Comparison of ENCODE assay signal across 8 mouse cellular contexts in genomic region chr13:12565621-12566390, GRCm38 (mm10). TPM values are rescaled to one million over a fixed set of nuclear protein-coding genes. Genes with fewer than 3 reads are reported as not detected.
DNase-seq lines count a peak whose midpoint lies in the region; ATAC-seq lines count a peak whose summit lies in the region.

TSS of gene Ero1lb (plus strand) at chr13:12565874.

- peak within 1 kb of the TSS; percentile 92 for H3K4me2 ChIP-seq in intestine, embryonic 14.5 days (ENCODE audit: low read length)

- H3K27ac ChIP-seq in intestine, embryonic 14.5 days (ENCODE audit: low read depth), result no peak within 1 kb of the TSS

- no peaks in the 10 kb centered on the region for H3K27me3 ChIP-seq in intestine, embryonic 14.5 days (replicated peaks; ENCODE audit: control insufficient read depth, insufficient read depth, low read length)

- intact Hi-C loops in gastrocnemius, postnatal 14 days (cut with DNase I; ENCODE audit: low total_unique reads), result no loop called here
- intact Hi-C loops in left cerebral cortex, postnatal 14 days (cut with DNase I), result no loop called here

- H3K4me3 ChIP-seq in intestine, embryonic 14.5 days (ENCODE audit: low read depth, low read length), result peak within 1 kb of the TSS; percentile 79

- H3K4me1 ChIP-seq in intestine, embryonic 14.5 days (replicated peaks; ENCODE audit: control insufficient read depth, insufficient read depth, low read length), result no peaks in the 10 kb centered on the region; the same call in 1 of the 2 replicates

- peak; percentile 99 for ATAC-seq in intestine, embryonic 14.5 days (replicated peaks; ENCODE audit: low FRiP score, low TSS enrichment, low read depth)

- H3K9me3 ChIP-seq in intestine, embryonic 14.5 days (ENCODE audit: control insufficient read depth, low read length), result no peaks in the 10 kb centered on the region

- H3K36me3 ChIP-seq in intestine, embryonic 14.5 days (ENCODE audit: control insufficient read depth, insufficient read depth, low read length), result no peaks in the 10 kb centered on the region

- H3K9ac ChIP-seq in intestine, embryonic 14.5 days (ENCODE audit: low read length), result peak within 1 kb of the TSS; percentile 62

- DNase-seq in adrenal gland, adult (ENCODE audit: inconsistent age in 2 of 2, low spot score in 1 of 2), result peak; percentile 99 to 100
- DNase-seq in embryo, embryonic 10.5 days (ENCODE audit: low spot score), result peak; percentile 100
- DNase-seq in gastrocnemius, postnatal 14 days, result peak; percentile 96
- peak; percentile 97 for DNase-seq in intestine, embryonic 14.5 days (ENCODE audit: low spot score)
- DNase-seq in left cerebral cortex, postnatal 14 days (ENCODE audit: low spot score in 2 of 2), result peak; percentile 99
- DNase-seq in mesoderm, embryonic 11.5 days (ENCODE audit: low read depth, low spot score), result peak; percentile 98
- DNase-seq in right cerebral cortex, postnatal 36 days (ENCODE audit: low spot score in 2 of 2), result peak; percentile 99
- DNase-seq in yolk sac, embryonic 10.5 days (ENCODE audit: low spot score), result peak; percentile 96

- under 1% methylated on average over 73 of the region's 73 CpGs for WGBS in intestine, embryonic 14.5 days

RNA-seq across cellular contexts. Expression of gene Ero1lb, which starts in this region (rescaled TPM):
- 1 to 10 TPM in 1 of 2 experiments, under 1 TPM in 1; 0.66 to 1.2 TPM for total RNA-seq in gastrocnemius, postnatal 14 days (2021)
- polyA plus RNA-seq in intestine, embryonic 14.5 days (2014; fragmentation: Nextera tagmentation; extraction: Ambion mirVana), result 5.7 and 6.7 TPM in 2 replicates
- total RNA-seq in left cerebral cortex, postnatal 14 days (2021), result 10 to 100 TPM; 11.6 to 11.8 TPM

Comparison
In these comparisons a context has a peak if more than half of its experiments do, and no peak if none do; other contexts are left out.
1. RNA of gene Ero1lb (total RNA-seq): 11.6 to 11.8 TPM in left cerebral cortex, postnatal 14 days; 0.66 to 1.2 TPM in gastrocnemius, postnatal 14 days; every median in the first group is over 4 times any median in the second.
2. Peak in every context shown above with its lines, with median percentiles within 50 percentile points of each other: DNase-seq.